8 mouse cellular contexts compared by ENCODE assay signal in genomic region chr7:127768997-127769593, GRCm38 (mm10). TPM values are rescaled to one million over a fixed set of nuclear protein-coding genes. Genes with fewer than 3 reads are reported as not detected.
DNase-seq lines count a peak whose midpoint lies in the region; ATAC-seq lines count a peak whose summit lies in the region.

No protein-coding gene starts in this region.

- ATAC-seq in hindbrain, embryonic 12.5 days (ENCODE audit: low FRiP score) = peak; percentile 79

- no peaks in the 10 kb centered on the region for H3K27me3 ChIP-seq in hindbrain, embryonic 12.5 days

- peak overlapping the region; percentile 51 for H3K4me3 ChIP-seq in hindbrain, embryonic 12.5 days

- DNase-seq in NIH3T3 (ENCODE audit: low read depth) = peak; percentile 97
- peak; percentile 87 for DNase-seq in cerebellum, adult 8-10 months
- DNase-seq in frontal cortex, postnatal 10 days (ENCODE audit: low spot score in 2 of 2) = peak; percentile 96 to 98
- DNase-seq in layer of hippocampus, postnatal 10 days (ENCODE audit: low spot score in 2 of 2) = peak; percentile 98
- peak; percentile 99 for DNase-seq in lung, postnatal 10 days
- DNase-seq in ovary, postnatal 36 days (ENCODE audit: low spot score) = peak; percentile 87
- DNase-seq in thymus, postnatal 4 days = peak; percentile 72

- no peaks in the 10 kb centered on the region for H3K9me3 ChIP-seq in hindbrain, embryonic 12.5 days (replicated peaks)

- H3K4me1 ChIP-seq in hindbrain, embryonic 12.5 days = peaks cover 30% of the 10 kb centered on the region

- peaks cover 42% of the 10 kb centered on the region for H3K36me3 ChIP-seq in hindbrain, embryonic 12.5 days

- 2% methylated on average over 16 of the region's 16 CpGs for WGBS in hindbrain, embryonic 12.5 days

- peak overlapping the region; percentile 77 for H3K27ac ChIP-seq in hindbrain, embryonic 12.5 days

- peak overlapping the region; percentile 74 for H3K9ac ChIP-seq in hindbrain, embryonic 12.5 days

- H3K4me2 ChIP-seq in hindbrain, embryonic 12.5 days (replicated peaks) = peak overlapping the region; percentile 80

RNA-seq across cellular contexts. Expression of gene Orai3, which starts 0.5 kb away (rescaled TPM):
- 9.6 and 10.0 TPM in 2 replicates for polyA plus RNA-seq in hindbrain, embryonic 12.5 days (2016; fragmentation: Nextera tagmentation; extraction: Ambion mirVana)
- total RNA-seq in layer of hippocampus, postnatal 10 days (2021) = 10 to 100 TPM; 18.5 to 19.1 TPM

RNA-seq across cellular contexts. Expression of gene Setd1a, which starts 7.4 kb away (rescaled TPM):
- 19.8 and 23.4 TPM in 2 replicates for polyA plus RNA-seq in hindbrain, embryonic 12.5 days (2016; fragmentation: Nextera tagmentation; extraction: Ambion mirVana)
- total RNA-seq in layer of hippocampus, postnatal 10 days (2021) = 10 to 100 TPM; 35.5 to 40.3 TPM

RNA-seq across cellular contexts. Expression of gene Gm49388, which starts 16.3 kb away (rescaled TPM):
- not detected in 2 replicates for polyA plus RNA-seq in hindbrain, embryonic 12.5 days (2016; fragmentation: Nextera tagmentation; extraction: Ambion mirVana)
- total RNA-seq in layer of hippocampus, postnatal 10 days (2021) = 1 to 10 TPM; 2.9 to 4.6 TPM

RNA-seq across cellular contexts. Expression of gene Fbxl19, which starts 24.8 kb away (rescaled TPM):
- 10.7 and 11.4 TPM in 2 replicates for polyA plus RNA-seq in hindbrain, embryonic 12.5 days (2016; fragmentation: Nextera tagmentation; extraction: Ambion mirVana)
- 10 to 100 TPM; 86.8 to 92.2 TPM for total RNA-seq in layer of hippocampus, postnatal 10 days (2021)

RNA-seq across cellular contexts. Expression of gene Hsd3b7, which starts 31.3 kb away (rescaled TPM):
- polyA plus RNA-seq in hindbrain, embryonic 12.5 days (2016; fragmentation: Nextera tagmentation; extraction: Ambion mirVana) = 8.6 and 8.8 TPM in 2 replicates
- 1 to 10 TPM; 4.8 to 5.1 TPM for total RNA-seq in layer of hippocampus, postnatal 10 days (2021)

Comparison
In these comparisons a context has a peak if more than half of its experiments do, and no peak if none do; other contexts are left out.
1. Peak in every context shown above with its lines: DNase-seq, ATAC-seq, H3K4me3 ChIP-seq and H3K27ac ChIP-seq.